Mouse (Mus musculus) Muller cell, postnatal 12 days (primary cell): ENCODE results near the gene Huwe1.
A peak's percentile ranks its signal among the peaks of the same experiment; 100 is the strongest.

Experiments
- DNase-seq: peaks from one replicate; pipeline ENCODE4 v3.0.0-alpha.2; 2015; ENCODE audit errors: inconsistent ontology term

The Huwe1 gene

GRCm38 (mm10) chrX:151951181-151951580 is 150.6 kb downstream of the Huwe1 start:
- DNase-seq = peak; percentile 61
